Comparison of ENCODE assay signal across 8 mouse cellular contexts in genomic region chr2:122027862-122028755, GRCm38 (mm10). TPM values are rescaled to one million over a fixed set of nuclear protein-coding genes. Genes with fewer than 3 reads are reported as not detected.
DNase-seq lines count a peak whose midpoint lies in the region; ATAC-seq and TF ChIP-seq lines count a peak whose summit lies in the region.

Gene Eif3j1, plus strand, starts transcription at chr2:122028546.

- peaks cover 17% of the 10 kb centered on the region for H3K36me3 ChIP-seq in E14TG2a.4 (ENCODE audit: insufficient read depth, low read length)
- peaks cover 3% of the 10 kb centered on the region; the same call in 1 of the 2 replicates for H3K36me3 ChIP-seq in forebrain, embryonic 13.5 days (ENCODE audit: poor library complexity, severe bottlenecking)
- peaks cover 10% of the 10 kb centered on the region; the same call in 1 of the 2 replicates for H3K36me3 ChIP-seq in liver, postnatal 0 days (replicated peaks; ENCODE audit: insufficient read depth, low read length)
- no peaks in the 10 kb centered on the region for H3K36me3 ChIP-seq in neural tube, embryonic 14.5 days (ENCODE audit: control insufficient read depth, insufficient read depth, low read length)

- DNase-seq in c-Kit-positive CD71-positive TER-119-positive erythroid progenitor cells, embryonic 14.5 days (ENCODE audit: low spot score) = peak; percentile 83
- DNase-seq in heart, postnatal 10 days = peak; percentile 90 to 92
- peak; percentile 60 for DNase-seq in large intestine, adult 2 months (ENCODE audit: low read depth, low spot score)
- DNase-seq in liver, postnatal 0 days = peak; percentile 97
- DNase-seq in testis, postnatal 10 days (ENCODE audit: low spot score) = peak; percentile 91

- H3K9me3 ChIP-seq in E14TG2a.4 (ENCODE audit: low read length) = no peaks in the 10 kb centered on the region
- no peaks in the 10 kb centered on the region for H3K9me3 ChIP-seq in forebrain, embryonic 13.5 days (replicated peaks)
- no peaks in the 10 kb centered on the region for H3K9me3 ChIP-seq in liver, postnatal 0 days (ENCODE audit: low read length)
- no peaks in the 10 kb centered on the region for H3K9me3 ChIP-seq in neural tube, embryonic 14.5 days (ENCODE audit: control insufficient read depth, low read length)

- H3K4me2 ChIP-seq in forebrain, embryonic 13.5 days = peak within 1 kb of the TSS; percentile 84
- H3K4me2 ChIP-seq in liver, postnatal 0 days (ENCODE audit: low read depth, low read length) = peak within 1 kb of the TSS; percentile 88
- peak within 1 kb of the TSS; percentile 84 for H3K4me2 ChIP-seq in neural tube, embryonic 14.5 days (ENCODE audit: low read depth, low read length)

- intact Hi-C loops in heart, postnatal 10 days (cut with DNase I) = loop anchor here (1.0 kb wide), 1 partner anchor 90 kb away; the partner anchor contains the start of gene Spg11

- peaks cover 2% of the 10 kb centered on the region; the same call in 1 of the 2 replicates for H3K27me3 ChIP-seq in E14TG2a.4 (ENCODE audit: insufficient read depth, low read length)
- H3K27me3 ChIP-seq in forebrain, embryonic 13.5 days = no peaks in the 10 kb centered on the region
- no peaks in the 10 kb centered on the region for H3K27me3 ChIP-seq in liver, postnatal 0 days (ENCODE audit: insufficient read depth, low read length)
- no peaks in the 10 kb centered on the region for H3K27me3 ChIP-seq in neural tube, embryonic 14.5 days (ENCODE audit: control insufficient read depth, insufficient read depth, low read length)

- no peak for TF ChIP-seq CTCF in E14TG2a.4 (conservative IDR thresholded peaks at IDR 0.05; ENCODE audit: low read length)
- no peak for TF ChIP-seq CTCF in liver, postnatal 0 days (IDR thresholded peaks at IDR 0.05; ENCODE audit: low read depth)

- H3K9ac ChIP-seq in forebrain, embryonic 13.5 days = peak within 1 kb of the TSS; percentile 93
- H3K9ac ChIP-seq in liver, postnatal 0 days (replicated peaks) = peak within 1 kb of the TSS; percentile 95
- peak within 1 kb of the TSS; percentile 80 for H3K9ac ChIP-seq in neural tube, embryonic 14.5 days (replicated peaks; ENCODE audit: low read depth, low read length)

- H3K4me1 ChIP-seq in E14TG2a.4 (replicated peaks; ENCODE audit: low read depth, low read length) = peaks cover 18% of the 10 kb centered on the region
- H3K4me1 ChIP-seq in forebrain, embryonic 13.5 days = peaks cover 19% of the 10 kb centered on the region
- H3K4me1 ChIP-seq in liver, postnatal 0 days (ENCODE audit: insufficient read depth) = peaks cover 14% of the 10 kb centered on the region
- peaks cover 11% of the 10 kb centered on the region for H3K4me1 ChIP-seq in neural tube, embryonic 14.5 days (ENCODE audit: control insufficient read depth, insufficient read depth, low read length)

- TF ChIP-seq EP300 in liver, postnatal 0 days (IDR thresholded peaks at IDR 0.05; ENCODE audit: low read depth) = peak; percentile 39; the same call in 1 of the 2 replicates

- ATAC-seq in forebrain, embryonic 13.5 days = peak; percentile 100
- peak; percentile 96 for ATAC-seq in liver, postnatal 0 days
- ATAC-seq in neural tube, embryonic 14.5 days (ENCODE audit: low read depth) = peak; percentile 99

- WGBS in forebrain, embryonic 13.5 days = under 1% methylated on average over 44 of the region's 67 CpGs
- WGBS in large intestine, adult 2 months = under 1% methylated on average over 65 of the region's 67 CpGs
- WGBS in liver, postnatal 0 days (ENCODE audit: insufficient replicate concordance) = under 1% methylated on average over 52 of the region's 67 CpGs
- WGBS in neural tube, embryonic 14.5 days = under 1% methylated on average over 46 of the region's 67 CpGs

- H3K4me3 ChIP-seq in E14TG2a.4 (replicated peaks; ENCODE audit: low read length) = peak within 1 kb of the TSS; percentile 93
- peak within 1 kb of the TSS; percentile 93 for H3K4me3 ChIP-seq in forebrain, embryonic 13.5 days
- H3K4me3 ChIP-seq in liver, postnatal 0 days (ENCODE audit: low read depth, low read length) = peak within 1 kb of the TSS; percentile 94
- H3K4me3 ChIP-seq in neural tube, embryonic 14.5 days (ENCODE audit: low read depth, low read length) = peak within 1 kb of the TSS; percentile 79

- H3K27ac ChIP-seq in forebrain, embryonic 13.5 days = peak within 1 kb of the TSS; percentile 75
- H3K27ac ChIP-seq in liver, postnatal 0 days (ENCODE audit: low read depth) = peak within 1 kb of the TSS; percentile 98
- peak within 1 kb of the TSS; percentile 70 for H3K27ac ChIP-seq in neural tube, embryonic 14.5 days (ENCODE audit: low read depth, low read length)

RNA-seq across cellular contexts. Expression of gene Eif3j1, which starts in this region (rescaled TPM):
- 12.4 and 12.5 TPM in 2 replicates for polyA plus RNA-seq in forebrain, embryonic 13.5 days (2015; fragmentation: Nextera tagmentation; extraction: Ambion mirVana)
- total RNA-seq in heart, postnatal 10 days (2021) = 10 to 100 TPM; 21.1 to 21.3 TPM
- polyA plus RNA-seq in large intestine, adult 2 months (2012; rRNA removed) = 3.1 and 3.6 TPM in 2 replicates
- 9.8 and 10.3 TPM in 2 replicates for polyA plus RNA-seq in liver, postnatal 0 days (2015; fragmentation: Nextera tagmentation; extraction: Ambion mirVana)
- polyA plus RNA-seq in neural tube, embryonic 14.5 days (2014; fragmentation: Nextera tagmentation; extraction: Ambion mirVana) = 11.4 and 14.3 TPM in 2 replicates

Comparison
In these comparisons a context has a peak if more than half of its experiments do, and no peak if none do; other contexts are left out.
1. Peak in every context shown above with its lines: DNase-seq, ATAC-seq, H3K4me3 ChIP-seq and H3K27ac ChIP-seq.